Mouse (Mus musculus) liver, embryonic 12.5 days (tissue): ENCODE results near the gene Rtel1. TPM values are rescaled to one million over a fixed set of nuclear protein-coding genes. Genes with fewer than 3 reads are reported as not detected.

Experiments
- ATAC-seq: fragments of 200-750 bp; cut with Nextera tagmentation; 2 replicates; pipeline ENCODE4 v1.8.0; 2017; ENCODE audit warnings: moderate number of reproducible peaks, mild to moderate bottlenecking, moderate library complexity
- H3K27ac ChIP-seq: fragments of 300-500 bp; sonication (generic); 2 replicates; pipeline ENCODE4 v1.5.1; 2016; ENCODE audit warnings: mild to moderate bottlenecking
- H3K27me3 ChIP-seq: fragments of 300-500 bp; sonication (generic); replicated peaks from 2 replicates; pipeline ENCODE4 v1.6.1; 2016; ENCODE audit warnings: mild to moderate bottlenecking, moderate library complexity
- H3K36me3 ChIP-seq: fragments of 300-500 bp; sonication (generic); 2 replicates; pipeline ENCODE4 v1.6.1; 2016; ENCODE audit warnings: mild to moderate bottlenecking, moderate library complexity
- H3K4me1 ChIP-seq: fragments of 300-500 bp; sonication (generic); 2 replicates; pipeline ENCODE4 v1.6.1; 2016
- H3K4me2 ChIP-seq: fragments of 300-500 bp; sonication (generic); 2 replicates; pipeline ENCODE4 v1.6.1; 2016; ENCODE audit warnings: mild to moderate bottlenecking, moderate library complexity
- H3K4me3 ChIP-seq: fragments of 300-500 bp; sonication (generic); 2 replicates; pipeline ENCODE4 v1.5.1; 2016; ENCODE audit warnings: mild to moderate bottlenecking, moderate library complexity
- H3K9ac ChIP-seq: fragments of 300-500 bp; sonication (generic); 2 replicates; pipeline ENCODE4 v1.6.1; 2016; ENCODE audit warnings: mild to moderate bottlenecking, moderate library complexity
- H3K9me3 ChIP-seq: fragments of 300-500 bp; sonication (generic); replicated peaks from 2 replicates; pipeline ENCODE4 v1.6.1; 2016; ENCODE audit warnings: mild to moderate bottlenecking, moderate library complexity
- WGBS: fragments of 180-500 bp; shearing (Covaris S2); methylation state at CpG from one replicate; pipeline ENCODE4 v1.1.7; 2016; ENCODE audit not compliant: insufficient replicate concordance; 5-methylcytosine and 5-hydroxymethylcytosine counted together
- polyA plus RNA-seq: library from polyadenylated mRNA; unstranded; fragments of >200 nt; fragmentation: Nextera tagmentation; extraction: Ambion mirVana; gene quantifications from 2 replicates; pipeline ENCODE4 v1.2.1, GENCODE M21; 2016

The Rtel1 gene
- polyA plus RNA-seq, 1 experiment from 2014 or later = 40.4 TPM

GRCm38 (mm10) chr2:181379778-181380177 lies 60.2 kb downstream of the Rtel1 start, which contains the start of gene Lime1:
TSS of gene Lime1 (plus strand) at chr2:181380078.
- Histone ChIP-seq H3K36me3 (peaks cover 71% of the 10 kb centered on the region), H3K4me3 (no peak within 1 kb of the TSS), H3K27me3 (no peaks in the 10 kb centered on the region), H3K9ac (no peak within 1 kb of the TSS), H3K4me2 (no peak within 1 kb of the TSS), H3K4me1 (peaks cover 9% of the 10 kb centered on the region), H3K27ac (no peak within 1 kb of the TSS), H3K9me3 (no peaks in the 10 kb centered on the region)
- WGBS = 90% methylated on average over 12 of the region's 12 CpGs
- no peak for ATAC-seq

GRCm38 (mm10) chr2:181380251-181380650 lies 60.7 kb downstream of the Rtel1 start:
- no peak overlapping the region for H3K4me2 ChIP-seq
- H3K9me3 ChIP-seq = no peaks in the 10 kb centered on the region
- H3K27ac ChIP-seq = no peak overlapping the region
- no peaks in the 10 kb centered on the region for H3K27me3 ChIP-seq
- peaks cover 9% of the 10 kb centered on the region for H3K4me1 ChIP-seq
- H3K9ac ChIP-seq = no peak overlapping the region
- 84% methylated on average over 5 of the region's 5 CpGs for WGBS
- no peak for ATAC-seq
- peaks cover 76% of the 10 kb centered on the region for H3K36me3 ChIP-seq
- H3K4me3 ChIP-seq = no peak overlapping the region

- ATAC-seq = no peak
- WGBS = 77% methylated on average over 5 of the region's 5 CpGs
- Histone ChIP-seq H3K4me1 (peaks cover 9% of the 10 kb centered on the region), H3K4me2 (no peak overlapping the region), H3K4me3 (no peak overlapping the region), H3K36me3 (peaks cover 84% of the 10 kb centered on the region), H3K9ac (no peak overlapping the region), H3K9me3 (no peaks in the 10 kb centered on the region), H3K27me3 (no peaks in the 10 kb centered on the region), H3K27ac (no peak overlapping the region)
Measured at GRCm38 (mm10) chr2:181381107-181381506, 61.6 kb downstream of the Rtel1 start.

GRCm38 (mm10) chr2:181381631-181382306 lies 62.2 kb downstream of the Rtel1 start:
- peaks cover 91% of the 10 kb centered on the region for H3K36me3 ChIP-seq
- ATAC-seq = no peak

DNA sequence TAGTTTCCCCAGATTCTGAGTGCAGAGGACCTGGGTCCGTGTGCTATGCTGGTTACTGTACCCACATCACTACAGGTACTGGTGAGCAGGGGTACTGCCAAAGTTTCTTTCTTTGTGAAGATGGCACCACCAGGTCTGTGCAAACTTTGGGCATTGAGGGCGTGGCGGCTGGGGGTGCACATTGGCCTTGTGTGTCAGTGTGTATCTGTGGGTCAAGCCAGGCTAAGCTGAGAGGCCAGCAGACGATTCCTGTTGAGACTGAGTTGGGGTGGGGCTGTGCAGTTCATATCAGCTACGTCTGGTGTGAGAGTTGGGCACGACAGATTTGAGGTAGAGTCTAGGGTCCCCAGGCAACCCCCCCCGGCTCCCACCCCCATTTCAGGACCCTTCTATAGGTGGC lies 64.9 kb downstream of the Rtel1 start:
- no peak overlapping the region for H3K9ac ChIP-seq
- H3K4me3 ChIP-seq = no peak overlapping the region
- no peak overlapping the region for H3K4me2 ChIP-seq
- WGBS = 76% methylated on average over 7 of the region's 7 CpGs
- H3K4me1 ChIP-seq = no peaks in the 10 kb centered on the region
- ATAC-seq = no peak
- H3K27me3 ChIP-seq = no peaks in the 10 kb centered on the region
- no peak overlapping the region for H3K27ac ChIP-seq
- peaks cover 87% of the 10 kb centered on the region for H3K36me3 ChIP-seq
- no peaks in the 10 kb centered on the region for H3K9me3 ChIP-seq

More at GRCm38 (mm10) chr2:181381631-181382306, 62.2 kb downstream of the Rtel1 start:
- Histone ChIP-seq H3K4me1 (peaks cover 5% of the 10 kb centered on the region), H3K9ac (no peak overlapping the region), H3K27ac (no peak overlapping the region; the same call in 1 of the 2 replicates), H3K9me3 (no peaks in the 10 kb centered on the region), H3K4me3 (no peak overlapping the region), H3K27me3 (no peaks in the 10 kb centered on the region), H3K4me2 (no peak overlapping the region)
- 90% methylated on average over 6 of the region's 6 CpGs for WGBS

DNA sequence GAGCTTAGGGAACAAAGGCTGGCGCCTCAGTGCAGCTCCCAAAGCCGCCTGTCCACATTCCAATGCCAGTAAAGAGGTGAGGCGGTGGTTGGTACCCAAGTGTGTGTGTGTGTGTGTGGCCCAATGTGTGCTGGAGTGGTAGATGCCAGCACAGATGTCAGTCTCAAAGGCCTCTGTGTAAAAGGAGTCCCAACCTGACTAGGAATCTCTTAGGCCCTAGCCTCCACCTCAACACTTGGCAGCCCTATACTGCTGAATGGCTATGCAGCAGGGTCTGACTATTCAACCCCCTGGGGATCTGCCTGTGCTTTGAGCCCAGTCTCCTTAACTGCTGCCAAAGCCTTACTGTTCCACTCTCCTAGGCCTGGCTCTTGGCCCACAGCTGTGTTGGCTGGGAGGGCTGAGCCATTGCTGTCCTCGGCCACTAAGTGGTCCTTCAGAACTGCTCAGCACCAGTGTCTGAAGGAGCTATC lies 65.4 kb downstream of the Rtel1 start:
- Histone ChIP-seq H3K9ac (no peak overlapping the region), H3K27ac (no peak overlapping the region)
- 85% methylated on average over 4 of the region's 4 CpGs for WGBS

DNA sequence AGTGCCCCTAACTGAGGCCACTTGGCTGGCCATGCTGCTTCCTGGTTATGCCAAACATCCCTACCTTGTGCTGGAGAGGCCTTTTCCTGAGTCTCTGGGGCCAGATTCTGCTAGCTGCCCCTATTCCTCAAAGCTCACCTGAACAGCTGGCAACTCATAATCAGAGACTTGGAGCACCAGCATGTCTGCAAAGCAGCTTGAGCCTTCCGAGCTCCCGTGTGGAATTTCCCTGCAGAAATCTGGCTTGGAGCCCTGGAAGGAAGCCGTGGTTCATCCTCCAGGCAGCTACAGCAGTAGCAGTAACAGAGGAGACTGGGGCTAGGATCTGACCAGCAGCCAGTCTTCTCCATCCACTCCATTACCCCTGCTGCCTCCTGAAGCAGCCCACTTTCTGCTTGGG lies 66.3 kb downstream of the Rtel1 start:
- no peaks in the 10 kb centered on the region for H3K27me3 ChIP-seq
- 90% methylated on average over 3 of the region's 3 CpGs for WGBS
- no peak for ATAC-seq
- no peak overlapping the region for H3K4me2 ChIP-seq
- H3K4me3 ChIP-seq = no peak overlapping the region
- no peaks in the 10 kb centered on the region for H3K9me3 ChIP-seq
- no peaks in the 10 kb centered on the region for H3K4me1 ChIP-seq
- no peak overlapping the region for H3K9ac ChIP-seq
- peaks cover 87% of the 10 kb centered on the region for H3K36me3 ChIP-seq
- no peak overlapping the region for H3K27ac ChIP-seq

More for the DNA sequence above, 65.4 kb downstream of the Rtel1 start:
- Histone ChIP-seq H3K27me3 (no peaks in the 10 kb centered on the region), H3K4me1 (no peaks in the 10 kb centered on the region), H3K36me3 (peaks cover 87% of the 10 kb centered on the region), H3K4me2 (no peak overlapping the region), H3K4me3 (no peak overlapping the region), H3K9me3 (no peaks in the 10 kb centered on the region)
- no peak for ATAC-seq

DNA sequence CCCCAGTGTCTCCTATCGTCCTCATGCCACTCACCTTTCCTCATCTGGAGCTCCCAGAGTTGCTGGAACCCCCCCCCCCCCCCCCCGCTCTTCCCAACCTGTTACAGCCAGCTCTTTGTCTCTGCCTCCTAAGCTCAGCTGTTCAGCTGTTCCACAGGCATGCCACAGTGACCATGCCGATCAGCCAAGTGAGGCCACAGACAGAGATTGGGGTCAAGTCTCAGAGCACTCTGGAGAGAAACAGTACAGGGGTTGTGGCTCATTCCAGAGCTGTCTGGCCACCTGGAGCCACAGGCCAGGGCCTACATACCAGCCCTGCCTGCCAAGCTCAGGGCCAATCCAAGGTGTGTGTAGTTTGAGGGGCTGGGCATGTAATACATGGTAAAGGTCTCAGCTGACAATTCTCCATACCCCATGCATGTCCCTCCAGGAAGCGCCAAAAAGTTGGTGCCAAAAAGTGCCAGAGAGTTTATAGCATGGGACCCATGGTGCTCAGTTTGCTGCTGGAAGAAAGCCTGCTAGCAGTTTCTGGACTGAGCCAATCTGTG lies 67.2 kb downstream of the Rtel1 start:
- no peak overlapping the region for H3K4me2 ChIP-seq
- H3K9ac ChIP-seq = no peak overlapping the region
- no peaks in the 10 kb centered on the region for H3K4me1 ChIP-seq
- H3K9me3 ChIP-seq = no peaks in the 10 kb centered on the region
- H3K27me3 ChIP-seq = no peaks in the 10 kb centered on the region
- no peak overlapping the region for H3K27ac ChIP-seq
- WGBS = 85% methylated on average over 3 of the region's 4 CpGs
- no peak overlapping the region for H3K4me3 ChIP-seq
- ATAC-seq = no peak
- peaks cover 87% of the 10 kb centered on the region for H3K36me3 ChIP-seq

- Histone ChIP-seq H3K27me3 (no peaks in the 10 kb centered on the region), H3K4me1 (no peaks in the 10 kb centered on the region), H3K36me3 (peaks cover 84% of the 10 kb centered on the region), H3K9ac (no peak overlapping the region), H3K4me3 (no peak overlapping the region), H3K9me3 (no peaks in the 10 kb centered on the region), H3K27ac (no peak overlapping the region), H3K4me2 (no peak overlapping the region)
- ATAC-seq = no peak
- 73% methylated on average over 4 of the region's 4 CpGs for WGBS
Measured at GRCm38 (mm10) chr2:181390136-181390870, 70.8 kb downstream of the Rtel1 start.

DNA sequence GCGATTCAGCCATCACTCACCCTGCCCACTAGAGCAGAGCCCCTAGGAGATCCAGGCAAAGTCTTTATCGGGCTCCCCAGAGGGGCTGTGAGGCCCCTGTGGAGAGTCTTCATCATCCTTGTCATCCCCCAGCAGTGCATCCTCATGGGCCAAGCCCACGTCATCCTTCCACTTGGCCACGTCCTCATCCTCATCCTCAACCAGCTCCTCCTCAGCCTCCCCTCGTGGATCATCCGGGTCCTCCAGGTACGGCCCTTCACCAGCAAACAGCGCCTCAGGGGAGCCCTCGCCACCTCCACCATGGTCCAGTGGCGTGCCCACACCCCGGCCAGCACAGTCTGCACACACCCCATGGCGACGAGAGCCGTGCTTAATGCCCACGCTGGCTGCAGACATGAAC lies 71.5 kb downstream of the Rtel1 start:
- Histone ChIP-seq H3K27me3 (no peaks in the 10 kb centered on the region), H3K27ac (no peak overlapping the region), H3K36me3 (peaks cover 82% of the 10 kb centered on the region), H3K9ac (no peak overlapping the region), H3K4me3 (no peak overlapping the region), H3K4me2 (no peak overlapping the region), H3K4me1 (no peaks in the 10 kb centered on the region), H3K9me3 (no peaks in the 10 kb centered on the region)
- peak; percentile 27; the same call in 1 of the 2 replicates for ATAC-seq
- 88% methylated on average over 15 of the region's 15 CpGs for WGBS

DNA sequence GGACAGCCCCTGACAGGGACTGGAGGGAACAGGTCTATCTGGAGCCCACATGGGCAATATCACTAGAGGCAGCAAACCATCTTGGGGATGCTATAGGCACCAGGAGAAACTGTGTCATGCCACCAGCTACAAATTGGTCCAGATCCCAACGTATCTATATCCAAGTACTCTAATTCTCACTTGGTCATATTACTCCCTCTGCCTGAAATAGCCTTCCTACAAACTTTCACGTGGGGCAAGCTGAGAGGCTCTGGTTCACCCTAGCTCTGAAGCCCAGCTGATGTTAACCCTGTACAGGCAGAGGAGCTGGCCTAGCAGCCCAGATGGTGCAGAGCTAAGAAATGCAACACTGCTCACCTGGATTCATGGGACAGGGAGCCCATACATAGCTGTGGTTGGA lies 72.0 kb downstream of the Rtel1 start:
- H3K4me2 ChIP-seq = no peak overlapping the region
- WGBS = 75% methylated on average over 2 of the region's 2 CpGs

GRCm38 (mm10) chr2:181392600-181393213 lies 73.2 kb downstream of the Rtel1 start:
- Histone ChIP-seq H3K27me3 (no peaks in the 10 kb centered on the region), H3K4me3 (no peak overlapping the region), H3K9ac (no peak overlapping the region), H3K9me3 (no peaks in the 10 kb centered on the region), H3K36me3 (peaks cover 70% of the 10 kb centered on the region), H3K27ac (peak overlapping the region; percentile 17; the same call in 1 of the 2 replicates), H3K4me2 (no peak overlapping the region), H3K4me1 (no peaks in the 10 kb centered on the region)
- peak; percentile 72 for ATAC-seq
- 31% methylated on average over 4 of the region's 4 CpGs for WGBS

More for the DNA sequence above, 72.0 kb downstream of the Rtel1 start:
- H3K4me1 ChIP-seq = no peaks in the 10 kb centered on the region
- H3K4me3 ChIP-seq = no peak overlapping the region
- no peak overlapping the region for H3K9ac ChIP-seq
- ATAC-seq = no peak
- no peak overlapping the region for H3K27ac ChIP-seq
- peaks cover 77% of the 10 kb centered on the region for H3K36me3 ChIP-seq
- H3K9me3 ChIP-seq = no peaks in the 10 kb centered on the region
- no peaks in the 10 kb centered on the region for H3K27me3 ChIP-seq
